Comparison of ENCODE assay signal across 8 mouse cellular contexts in genomic region chr11:102819783-102820385, GRCm38 (mm10). TPM values are rescaled to one million over a fixed set of nuclear protein-coding genes. Genes with fewer than 3 reads are reported as not detected.
DNase-seq lines count a peak whose midpoint lies in the region; ATAC-seq lines count a peak whose summit lies in the region.

No protein-coding gene starts in this region.

- 4% methylated on average over 14 of the region's 14 CpGs for WGBS in limb, embryonic 10.5 days
- WGBS in stomach, embryonic 14.5 days, result 4% methylated on average over 14 of the region's 14 CpGs

- DNase-seq in embryo, embryonic 10.5 days (ENCODE audit: low spot score), result peak; percentile 23
- DNase-seq in embryo, embryonic 10 days (ENCODE audit: low spot score), result no peak
- peak; percentile 15 for DNase-seq in right cerebral cortex, postnatal 25 days
- no peak for DNase-seq in right cerebral cortex, adult 18-20 months
- no peak for DNase-seq in limb, embryonic 10.5 days (ENCODE audit: low spot score)
- no peak for DNase-seq in MN1 (ENCODE audit: low spot score)
- DNase-seq in left cerebral cortex, adult 18-20 months (ENCODE audit: low spot score in 2 of 2), result no peak

- 0 out of 2 replicates have a peak, but pooled peaks have one; percentile 15 for ATAC-seq in stomach, embryonic 14.5 days (ENCODE audit: insufficient number of reproducible peaks, insufficient read depth, low FRiP score, low read depth)

- H3K4me1 ChIP-seq in limb, embryonic 10.5 days, result peaks cover 41% of the 10 kb centered on the region
- peaks cover 13% of the 10 kb centered on the region for H3K4me1 ChIP-seq in stomach, embryonic 14.5 days (ENCODE audit: control insufficient read depth, insufficient read depth, low read length)

- H3K9me3 ChIP-seq in limb, embryonic 10.5 days (replicated peaks), result no peaks in the 10 kb centered on the region
- H3K9me3 ChIP-seq in stomach, embryonic 14.5 days (ENCODE audit: control insufficient read depth, low read depth, low read length), result no peaks in the 10 kb centered on the region

- peak overlapping the region; percentile 99 for H3K27ac ChIP-seq in limb, embryonic 10.5 days
- peak overlapping the region; percentile 99; the same call in 1 of the 2 replicates for H3K27ac ChIP-seq in stomach, embryonic 14.5 days (ENCODE audit: low read length)

- no peaks in the 10 kb centered on the region for H3K27me3 ChIP-seq in limb, embryonic 10.5 days (ENCODE audit: low read depth, poor library complexity, severe bottlenecking)
- H3K27me3 ChIP-seq in stomach, embryonic 14.5 days (ENCODE audit: control insufficient read depth, insufficient read depth, low read length), result no peaks in the 10 kb centered on the region

- peak overlapping the region; percentile 97 for H3K4me3 ChIP-seq in limb, embryonic 10.5 days
- H3K4me3 ChIP-seq in stomach, embryonic 14.5 days (ENCODE audit: low read depth, low read length), result peak overlapping the region; percentile 87

- peak overlapping the region; percentile 44 for H3K4me2 ChIP-seq in stomach, embryonic 14.5 days (replicated peaks; ENCODE audit: low read depth, low read length)

- H3K9ac ChIP-seq in stomach, embryonic 14.5 days (replicated peaks; ENCODE audit: low read depth, low read length), result peak overlapping the region; percentile 98; the same call in 1 of the 2 replicates

- H3K36me3 ChIP-seq in limb, embryonic 10.5 days, result peaks cover 1% of the 10 kb centered on the region; the same call in 1 of the 2 replicates
- no peaks in the 10 kb centered on the region for H3K36me3 ChIP-seq in stomach, embryonic 14.5 days (ENCODE audit: control insufficient read depth, insufficient read depth, low read length)

RNA-seq across cellular contexts. Expression of gene Gjc1, which starts 0.4 kb away (rescaled TPM):
- polyA plus RNA-seq in limb, embryonic 10.5 days (2016; fragmentation: Nextera tagmentation; extraction: Ambion mirVana), result 95.0 and 98.8 TPM in 2 replicates
- 57.0 and 64.8 TPM in 2 replicates for polyA plus RNA-seq in stomach, embryonic 14.5 days (2014; fragmentation: Nextera tagmentation; extraction: Ambion mirVana)
- 1 to 10 TPM; 3.2 to 4.8 TPM for total RNA-seq in left cerebral cortex, adult 18-20 months (2021)

RNA-seq across cellular contexts. Expression of gene Higd1b, which starts 15.8 kb away (rescaled TPM):
- not detected in 2 replicates for polyA plus RNA-seq in limb, embryonic 10.5 days (2016; fragmentation: Nextera tagmentation; extraction: Ambion mirVana)
- not detected in 2 replicates for polyA plus RNA-seq in stomach, embryonic 14.5 days (2014; fragmentation: Nextera tagmentation; extraction: Ambion mirVana)
- total RNA-seq in left cerebral cortex, adult 18-20 months (2021), result 1 to 10 TPM; 2.0 to 7.4 TPM

RNA-seq across cellular contexts. Expression of gene Adam11, which starts 58.6 kb away (rescaled TPM):
- polyA plus RNA-seq in limb, embryonic 10.5 days (2016; fragmentation: Nextera tagmentation; extraction: Ambion mirVana), result 14.2 and 25.1 TPM in 2 replicates
- polyA plus RNA-seq in stomach, embryonic 14.5 days (2014; fragmentation: Nextera tagmentation; extraction: Ambion mirVana), result 5.5 and 6.8 TPM in 2 replicates
- total RNA-seq in left cerebral cortex, adult 18-20 months (2021), result 100 to 1,000 TPM; 125 to 129 TPM

Comparison
In these comparisons a context has a peak if more than half of its experiments do, and no peak if none do; other contexts are left out.
1. DNase-seq: peak in embryo, embryonic 10.5 days (single experiment) and right cerebral cortex, postnatal 25 days (single experiment); none in embryo, embryonic 10 days (single experiment), right cerebral cortex, adult 18-20 months (single experiment), limb, embryonic 10.5 days (single experiment), MN1 (single experiment) and left cerebral cortex, adult 18-20 months (0 of 2).